Mouse (Mus musculus) stomach, embryonic 15.5 days (tissue): ENCODE measurements around the gene Rom1. TPM values are rescaled to one million over a fixed set of nuclear protein-coding genes. Genes with fewer than 3 reads are reported as not detected.
A peak's percentile ranks its signal among the peaks of the same experiment; 100 is the strongest.

Source experiments
- ATAC-seq: fragments of 200-750 bp; cut with Nextera tagmentation; 2 replicates; pipeline ENCODE4 v1.8.0; 2017; ENCODE audit warnings: low read depth, moderate number of reproducible peaks, moderate TSS enrichment; ENCODE audit not compliant: insufficient read depth, low FRiP score
- H3K27ac ChIP-seq: fragments of 300-500 bp; sonication (generic); 2 replicates; pipeline ENCODE4 v1.5.1; 2015; ENCODE audit warnings: mild to moderate bottlenecking, inconsistent platforms
- H3K27me3 ChIP-seq: fragments of 300-500 bp; sonication (generic); replicated peaks from 2 replicates; pipeline ENCODE4 v1.6.1; 2015; ENCODE audit warnings: inconsistent platforms
- H3K36me3 ChIP-seq: fragments of 300-500 bp; sonication (generic); 2 replicates; pipeline ENCODE4 v1.6.1; 2015; ENCODE audit warnings: inconsistent platforms
- H3K4me1 ChIP-seq: fragments of 300-500 bp; sonication (generic); 2 replicates; pipeline ENCODE4 v1.6.1; 2015; ENCODE audit warnings: inconsistent platforms
- H3K4me2 ChIP-seq: fragments of 300-500 bp; sonication (generic); 2 replicates; pipeline ENCODE4 v1.6.1; 2015; ENCODE audit warnings: mild to moderate bottlenecking, inconsistent platforms
- H3K4me3 ChIP-seq: fragments of 300-500 bp; sonication (generic); replicated peaks from 2 replicates; pipeline ENCODE4 v1.5.1; 2015; ENCODE audit warnings: inconsistent platforms
- H3K9ac ChIP-seq: fragments of 300-500 bp; sonication (generic); 2 replicates; pipeline ENCODE4 v1.6.1; 2015; ENCODE audit warnings: inconsistent platforms
- H3K9me3 ChIP-seq: fragments of 300-500 bp; sonication (generic); 2 replicates; pipeline ENCODE4 v1.6.1; 2016; ENCODE audit warnings: inconsistent platforms
- WGBS: fragments of 180-500 bp; shearing (Covaris S2); methylation state at CpG from one replicate; pipeline ENCODE4 v1.1.7; 2015; 5-methylcytosine and 5-hydroxymethylcytosine counted together
- polyA plus RNA-seq: library from polyadenylated mRNA; unstranded; fragments of >200 nt; fragmentation: Nextera tagmentation; extraction: Ambion mirVana; gene quantifications from 2 replicates; pipeline ENCODE4 v1.2.1, GENCODE M21; 2015

Rom1 gene
- polyA plus RNA-seq, 1 experiment from 2014 or later = 3.4 TPM

DNA sequence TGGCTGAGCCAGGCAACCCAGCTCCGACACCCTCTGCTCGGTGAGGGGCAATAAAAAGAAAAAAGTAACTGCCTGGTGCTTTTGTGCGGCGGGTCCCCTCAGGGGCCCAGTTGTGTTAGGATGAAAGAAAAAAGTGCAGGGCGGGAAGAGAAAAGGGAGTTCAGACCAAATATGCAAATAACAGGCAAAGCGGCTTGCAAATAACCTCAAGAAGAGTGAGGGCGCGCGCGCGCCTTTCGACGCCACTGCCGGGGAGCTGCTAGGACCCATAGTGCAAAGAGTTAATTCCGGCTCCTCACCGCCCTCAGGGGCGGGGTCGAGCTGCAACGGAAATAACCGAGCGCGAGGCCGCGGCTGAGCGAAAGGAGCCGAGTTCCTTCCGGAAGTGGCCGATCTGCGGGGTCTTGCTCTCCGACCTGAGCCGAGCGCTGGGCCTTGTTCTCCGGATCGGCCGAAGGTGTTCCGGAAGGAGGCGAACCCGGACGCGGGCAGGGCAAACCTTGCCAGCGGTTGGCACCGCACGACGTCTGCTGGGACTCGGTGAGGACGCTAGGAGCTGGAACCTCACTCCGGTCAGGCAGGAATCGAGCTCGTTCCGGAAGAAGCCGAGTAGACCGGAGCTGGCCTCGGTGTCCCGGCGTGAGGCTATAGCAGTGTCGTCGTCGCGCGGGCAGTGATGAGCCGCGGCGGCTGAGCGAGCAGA lies 12.5 kb upstream of the Rom1 start, which contains the start of gene Mta2:
Gene Mta2 (plus strand): TSS at position 361 of the 703 bp plus-strand sequence.
- ATAC-seq = peak; percentile 95
- H3K9ac ChIP-seq = peak within 1 kb of the TSS; percentile 99
- under 1% methylated on average over 64 of the region's 64 CpGs for WGBS
- peak within 1 kb of the TSS; percentile 98 for H3K27ac ChIP-seq
- peak within 1 kb of the TSS; percentile 67 for H3K4me2 ChIP-seq
- no peaks in the 10 kb centered on the region for H3K27me3 ChIP-seq
- peaks cover 31% of the 10 kb centered on the region for H3K36me3 ChIP-seq
- H3K9me3 ChIP-seq = no peaks in the 10 kb centered on the region
- H3K4me1 ChIP-seq = peaks cover 30% of the 10 kb centered on the region
- peak within 1 kb of the TSS; percentile 96 for H3K4me3 ChIP-seq

DNA sequence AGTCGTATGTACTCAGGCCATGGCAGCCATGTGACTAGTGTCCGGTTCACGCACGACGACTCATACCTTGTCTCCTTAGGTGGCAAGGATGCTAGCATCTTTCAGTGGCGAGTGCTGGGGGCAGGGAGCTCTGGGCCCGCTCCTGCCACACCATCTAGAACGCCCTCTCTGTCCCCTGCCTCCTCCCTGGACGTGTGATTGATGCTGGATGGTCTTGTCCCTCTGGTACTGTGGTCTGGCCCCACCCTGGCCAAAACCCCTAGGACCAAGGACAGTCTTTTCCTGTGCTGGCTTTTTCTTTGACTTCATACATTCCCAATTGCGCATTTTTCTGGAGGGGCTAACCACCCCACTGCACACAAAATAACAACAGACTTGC lies 12.0 kb upstream of the Rom1 start:
- H3K4me3 ChIP-seq = peak overlapping the region; percentile 96
- H3K4me1 ChIP-seq = peaks cover 30% of the 10 kb centered on the region
- no peaks in the 10 kb centered on the region for H3K9me3 ChIP-seq
- H3K36me3 ChIP-seq = peaks cover 26% of the 10 kb centered on the region
- 29% methylated on average over 10 of the region's 10 CpGs for WGBS
- H3K9ac ChIP-seq = peak overlapping the region; percentile 50; the same call in 1 of the 2 replicates
- peak overlapping the region; percentile 67 for H3K4me2 ChIP-seq
- ATAC-seq = no peak
- peak overlapping the region; percentile 98 for H3K27ac ChIP-seq
- H3K27me3 ChIP-seq = no peaks in the 10 kb centered on the region

DNA sequence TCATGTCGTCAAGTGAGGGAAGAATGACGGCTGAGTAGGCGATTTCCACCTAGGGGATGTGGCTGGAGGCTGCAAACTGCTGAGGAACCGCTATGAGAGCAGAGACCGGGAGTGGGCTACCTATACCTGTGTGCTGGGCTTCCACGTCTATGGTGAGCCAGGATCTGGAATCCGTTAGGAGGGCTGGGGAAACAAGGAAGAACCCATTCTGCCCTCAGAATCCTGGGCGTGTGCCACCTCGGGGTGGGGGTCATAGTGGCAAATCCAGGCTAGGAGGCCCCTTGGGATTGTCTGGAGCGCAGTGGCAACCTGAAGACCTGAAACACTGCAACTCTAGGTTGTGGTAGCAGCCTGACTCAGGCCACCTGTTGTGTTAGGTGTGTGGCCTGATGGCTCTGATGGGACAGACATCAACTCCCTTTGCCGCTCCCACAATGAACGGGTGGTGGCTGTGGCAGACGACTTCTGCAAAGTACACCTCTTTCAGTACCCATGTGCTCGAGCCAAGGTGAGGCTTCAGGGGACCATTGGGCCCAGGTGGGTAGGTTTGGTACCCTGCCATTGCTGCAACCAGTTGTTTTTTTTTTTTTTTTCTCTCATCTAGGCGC lies 11.5 kb upstream of the Rom1 start:
- H3K4me2 ChIP-seq = peak overlapping the region; percentile 67; the same call in 1 of the 2 replicates
- 0 out of 2 replicates have a peak overlapping the region, but pooled peaks have one; percentile 50 for H3K9ac ChIP-seq
- WGBS = 76% methylated on average over 15 of the region's 15 CpGs
- peaks cover 30% of the 10 kb centered on the region for H3K4me1 ChIP-seq
- H3K27ac ChIP-seq = peak overlapping the region; percentile 98; the same call in 1 of the 2 replicates
- no peaks in the 10 kb centered on the region for H3K27me3 ChIP-seq
- ATAC-seq = no peak
- H3K4me3 ChIP-seq = no peak overlapping the region
- no peaks in the 10 kb centered on the region for H3K9me3 ChIP-seq
- H3K36me3 ChIP-seq = peaks cover 21% of the 10 kb centered on the region

DNA sequence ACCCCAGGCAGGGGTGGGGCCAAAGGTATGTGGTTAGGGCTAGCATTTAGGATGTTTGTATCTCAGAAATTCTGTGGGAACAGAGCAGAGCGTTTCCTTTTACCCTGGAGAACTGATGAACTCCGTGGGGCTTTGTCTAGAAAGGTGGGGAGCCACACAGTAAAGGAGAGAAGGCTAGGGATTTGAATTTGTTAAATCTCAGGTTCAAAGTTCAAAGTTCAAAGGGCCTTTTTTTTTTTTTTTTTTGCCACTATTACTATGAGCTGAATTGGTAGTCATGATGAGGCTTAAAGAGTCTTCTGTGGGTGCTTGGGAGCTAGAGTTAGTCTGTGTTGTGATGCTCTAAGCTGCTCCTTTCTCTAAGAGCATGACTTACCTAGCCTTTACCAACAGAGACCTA lies 7.6 kb upstream of the Rom1 start:
- no peak for ATAC-seq
- peaks cover 35% of the 10 kb centered on the region for H3K36me3 ChIP-seq

DNA sequence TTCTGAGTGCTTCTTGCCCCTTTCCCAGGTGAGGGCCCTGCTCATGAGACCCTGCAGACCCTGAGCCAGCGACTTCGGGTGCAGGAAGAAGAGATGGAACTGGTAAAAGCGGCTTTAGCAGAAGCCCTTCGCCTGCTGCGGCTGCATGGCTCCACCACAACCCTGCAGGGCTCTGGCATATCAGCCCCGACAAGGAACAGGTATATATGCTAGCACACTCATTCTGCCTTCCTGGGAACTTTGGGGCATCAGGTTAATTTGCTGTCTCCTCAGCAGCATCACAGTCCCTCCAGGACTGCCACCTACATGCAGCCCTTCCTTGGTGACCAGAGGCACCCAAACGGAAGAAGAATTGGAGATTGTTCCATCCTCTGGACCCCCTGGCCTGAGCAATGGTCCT lies 1.6 kb upstream of the Rom1 start:
- H3K9ac ChIP-seq = peak overlapping the region; percentile 54; the same call in 1 of the 2 replicates
- peaks cover 22% of the 10 kb centered on the region for H3K4me1 ChIP-seq
- H3K27ac ChIP-seq = no peak overlapping the region
- H3K4me2 ChIP-seq = peak overlapping the region; percentile 73
- peak overlapping the region; percentile 75 for H3K4me3 ChIP-seq
- no peaks in the 10 kb centered on the region for H3K27me3 ChIP-seq
- no peaks in the 10 kb centered on the region for H3K9me3 ChIP-seq
- WGBS = 84% methylated on average over 7 of the region's 7 CpGs
- H3K36me3 ChIP-seq = peaks cover 22% of the 10 kb centered on the region
- ATAC-seq = no peak

More for the DNA sequence above, 7.6 kb upstream of the Rom1 start:
- no peak overlapping the region for H3K9ac ChIP-seq
- peaks cover 8% of the 10 kb centered on the region for H3K4me1 ChIP-seq
- H3K4me2 ChIP-seq = no peak overlapping the region
- H3K9me3 ChIP-seq = no peaks in the 10 kb centered on the region
- no peak overlapping the region for H3K4me3 ChIP-seq
- H3K27me3 ChIP-seq = no peaks in the 10 kb centered on the region
- WGBS = 89% methylated on average over 2 of the region's 2 CpGs
- H3K27ac ChIP-seq = no peak overlapping the region

DNA sequence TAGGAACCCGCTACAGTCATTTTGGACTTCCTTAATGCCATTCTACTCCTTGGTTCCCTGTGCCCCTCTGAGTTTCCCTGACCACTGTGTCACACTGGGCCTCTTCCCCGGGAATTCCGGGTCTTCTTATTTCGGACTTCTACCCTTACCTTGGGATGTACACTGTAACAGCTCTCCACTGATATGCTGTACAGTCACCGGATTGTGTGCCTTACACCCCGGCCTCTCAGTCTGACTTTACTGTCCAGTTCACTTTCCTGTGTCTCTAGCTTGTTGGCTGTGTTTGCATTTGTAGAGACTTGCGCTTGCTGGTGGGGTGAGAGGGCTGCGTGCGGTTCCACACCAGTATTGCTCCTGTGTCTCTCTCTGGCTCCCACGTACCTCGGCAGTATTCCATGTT lies 961 bp upstream of the Rom1 start:
- ATAC-seq = peak; percentile 6; the same call in 1 of the 2 replicates
- Histone ChIP-seq H3K4me2 (peak overlapping the region; percentile 73), H3K27me3 (no peaks in the 10 kb centered on the region), H3K36me3 (peaks cover 25% of the 10 kb centered on the region), H3K4me1 (peaks cover 22% of the 10 kb centered on the region), H3K9ac (peak overlapping the region; percentile 54), H3K4me3 (peak overlapping the region; percentile 75), H3K27ac (peak overlapping the region; percentile 90), H3K9me3 (no peaks in the 10 kb centered on the region)
- 6% methylated on average over 11 of the region's 11 CpGs for WGBS

DNA sequence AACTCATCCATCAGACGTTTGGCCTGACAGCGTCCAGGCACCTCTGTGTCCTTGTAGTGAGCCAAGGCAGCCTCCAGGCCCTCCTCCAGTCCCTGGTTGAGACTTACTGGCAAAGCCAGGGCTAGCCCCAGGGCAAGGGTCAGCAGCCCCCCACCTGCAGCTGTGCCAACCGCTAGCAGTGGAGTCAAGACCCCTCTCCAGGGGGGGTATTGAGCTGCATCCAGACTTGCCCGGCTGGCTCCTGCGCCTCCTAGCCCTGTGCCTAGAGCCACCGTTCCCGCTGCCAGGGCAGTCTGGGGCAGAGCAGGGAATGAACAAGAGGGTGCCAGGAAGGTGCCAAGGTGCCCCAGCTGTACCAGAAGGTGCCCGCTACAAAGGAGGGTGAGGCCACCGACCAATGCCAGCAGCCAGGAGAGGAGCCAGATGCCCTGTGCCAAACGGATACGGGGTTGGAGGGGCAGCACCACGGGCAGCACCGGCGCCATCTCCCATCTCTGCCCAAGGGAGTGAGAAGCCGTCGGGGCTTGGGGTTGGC lies 400 bp downstream of the Rom1 start:
- Histone ChIP-seq H3K36me3 (peaks cover 14% of the 10 kb centered on the region), H3K9ac (no peak overlapping the region), H3K4me1 (peaks cover 22% of the 10 kb centered on the region), H3K27ac (peak overlapping the region; percentile 90; the same call in 1 of the 2 replicates), H3K27me3 (no peaks in the 10 kb centered on the region), H3K9me3 (no peaks in the 10 kb centered on the region), H3K4me2 (peak overlapping the region; percentile 73), H3K4me3 (peak overlapping the region; percentile 75)
- no peak for ATAC-seq
- WGBS = 27% methylated on average over 16 of the region's 16 CpGs

DNA sequence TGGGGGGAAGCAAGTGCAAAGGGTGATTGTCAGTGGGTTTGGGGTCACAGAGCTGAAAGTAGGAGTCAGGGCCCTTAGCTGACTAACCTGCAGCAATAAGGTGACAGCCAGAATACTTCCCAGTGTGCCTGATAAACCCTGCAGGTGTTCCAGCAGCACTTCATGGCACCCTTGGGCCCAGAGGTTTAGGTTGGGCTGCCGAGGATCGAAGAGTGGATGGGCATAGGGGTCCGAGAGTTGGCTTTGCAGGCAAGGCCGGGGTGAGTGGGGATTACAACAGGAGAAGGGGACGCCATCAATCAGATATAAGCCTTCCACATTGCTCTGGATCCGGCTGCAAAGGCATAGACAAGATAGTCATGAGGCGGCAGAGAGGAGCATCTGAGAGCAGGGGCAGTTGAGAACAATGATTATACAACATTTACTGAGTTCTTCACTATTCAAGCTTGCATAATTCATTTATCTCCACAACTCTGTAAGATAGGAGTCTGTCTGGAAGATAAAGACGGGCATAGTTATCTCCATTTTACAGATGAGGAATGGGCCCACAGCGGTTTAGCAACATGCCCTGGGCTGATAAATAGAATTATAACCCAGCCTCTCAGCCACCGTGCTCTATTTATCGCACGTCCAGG lies 1.1 kb downstream of the Rom1 start:
- no peak overlapping the region for H3K4me3 ChIP-seq
- no peaks in the 10 kb centered on the region for H3K27me3 ChIP-seq
- H3K36me3 ChIP-seq = 0 out of 2 replicates have a peak, but pooled peaks cover 7% of the 10 kb centered on the region
- WGBS = 79% methylated on average over 12 of the region's 12 CpGs
- H3K4me1 ChIP-seq = peaks cover 22% of the 10 kb centered on the region
- no peak overlapping the region for H3K27ac ChIP-seq
- no peak overlapping the region for H3K9ac ChIP-seq
- no peaks in the 10 kb centered on the region for H3K9me3 ChIP-seq
- H3K4me2 ChIP-seq = no peak overlapping the region
- no peak for ATAC-seq

DNA sequence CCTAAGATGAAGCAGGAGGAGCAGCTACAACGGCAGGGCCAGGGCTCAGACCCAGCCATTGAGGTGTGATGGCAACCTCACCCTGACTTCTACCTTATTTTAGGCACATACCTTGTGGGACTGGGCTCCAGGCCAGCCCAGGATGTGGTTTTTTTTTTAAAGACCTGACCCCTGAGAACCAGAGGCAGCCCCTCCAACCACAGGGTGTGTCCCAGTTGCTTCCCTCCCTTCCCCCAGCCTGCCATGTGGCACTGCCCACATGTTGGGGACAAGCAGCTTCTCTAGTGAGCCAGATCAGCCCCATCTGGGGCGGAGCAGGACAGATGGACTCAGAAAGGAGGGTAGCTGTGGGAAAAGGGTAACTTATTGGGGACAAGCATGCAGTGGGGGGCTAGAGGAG lies 2.4 kb downstream of the Rom1 start:
- H3K4me3 ChIP-seq = no peak overlapping the region
- no peak overlapping the region for H3K4me2 ChIP-seq
- H3K27ac ChIP-seq = no peak overlapping the region
- no peak for ATAC-seq
- WGBS = 82% methylated on average over 2 of the region's 2 CpGs
- H3K36me3 ChIP-seq = 0 out of 2 replicates have a peak, but pooled peaks cover 6% of the 10 kb centered on the region
- no peaks in the 10 kb centered on the region for H3K9me3 ChIP-seq
- peaks cover 23% of the 10 kb centered on the region for H3K4me1 ChIP-seq
- H3K9ac ChIP-seq = no peak overlapping the region
- no peaks in the 10 kb centered on the region for H3K27me3 ChIP-seq

DNA sequence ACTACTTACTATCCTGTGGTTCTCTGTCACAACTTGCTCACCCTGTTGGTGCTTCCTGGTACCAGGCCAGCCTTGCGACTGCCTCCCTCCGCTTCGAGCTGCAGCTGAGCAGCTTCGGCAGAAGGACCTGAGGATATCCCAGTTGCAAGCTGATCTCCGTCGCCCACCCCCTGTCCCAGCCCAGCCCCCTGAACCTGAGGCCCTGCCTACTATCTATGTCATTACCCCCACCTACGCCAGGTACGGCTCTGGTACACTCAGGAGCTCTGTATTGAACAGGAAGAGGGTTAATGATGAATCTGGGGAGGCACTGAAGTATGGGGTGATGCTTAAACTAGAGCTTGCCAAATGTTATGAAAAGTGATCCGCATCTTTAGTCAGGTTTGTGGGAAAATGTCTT lies 7.4 kb downstream of the Rom1 start:
- H3K27ac ChIP-seq = no peak overlapping the region
- WGBS = 75% methylated on average over 9 of the region's 9 CpGs
- peaks cover 12% of the 10 kb centered on the region; the same call in 1 of the 2 replicates for H3K4me1 ChIP-seq
- no peak for ATAC-seq
- H3K36me3 ChIP-seq = peaks cover 9% of the 10 kb centered on the region; the same call in 1 of the 2 replicates
- H3K4me2 ChIP-seq = peak overlapping the region; percentile 65
- H3K9me3 ChIP-seq = no peaks in the 10 kb centered on the region
- no peak overlapping the region for H3K9ac ChIP-seq
- peak overlapping the region; percentile 79; the same call in 1 of the 2 replicates for H3K4me3 ChIP-seq
- no peaks in the 10 kb centered on the region for H3K27me3 ChIP-seq

DNA sequence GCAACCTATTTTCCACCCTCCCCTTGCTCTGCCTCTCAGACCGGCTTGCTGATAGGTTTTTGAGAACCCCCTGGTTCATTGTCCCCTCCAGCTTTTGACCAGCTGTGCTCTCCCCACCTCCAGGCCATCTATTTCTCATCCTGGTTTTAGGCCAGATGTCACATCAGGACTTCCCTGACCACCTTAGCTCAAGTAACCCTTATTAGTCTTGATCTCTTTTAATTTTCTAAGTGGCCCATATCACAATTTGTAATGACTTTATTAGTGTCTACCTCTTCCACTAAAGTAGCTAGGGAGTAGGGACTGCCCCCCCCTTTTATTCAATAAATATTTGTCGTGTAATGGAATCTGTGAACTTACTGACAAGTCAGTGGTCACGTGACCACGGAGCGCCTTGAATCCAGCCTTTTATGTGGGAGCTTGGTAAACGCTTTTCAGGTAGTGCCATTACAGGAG lies 8.3 kb downstream of the Rom1 start:
- H3K36me3 ChIP-seq = peaks cover 17% of the 10 kb centered on the region
- H3K27ac ChIP-seq = peak overlapping the region; percentile 89
- ATAC-seq = peak; percentile 17; the same call in 1 of the 2 replicates
- H3K4me1 ChIP-seq = peaks cover 12% of the 10 kb centered on the region; the same call in 1 of the 2 replicates
- H3K4me3 ChIP-seq = peak overlapping the region; percentile 79
- no peaks in the 10 kb centered on the region for H3K9me3 ChIP-seq
- H3K9ac ChIP-seq = peak overlapping the region; percentile 64
- H3K27me3 ChIP-seq = no peaks in the 10 kb centered on the region
- peak overlapping the region; percentile 65 for H3K4me2 ChIP-seq
- under 1% methylated on average over 6 of the region's 6 CpGs for WGBS
